Mouse (Mus musculus) midbrain, embryonic 11.5 days (tissue): Measurements from ENCODE around the gene Sec22b. TPM values are rescaled to one million over a fixed set of nuclear protein-coding genes. Genes with fewer than 3 reads are reported as not detected.

Experiments
- ATAC-seq: fragments of 200-750 bp; cut with Nextera tagmentation; 2 replicates; pipeline ENCODE4 v1.8.0; 2017; ENCODE audit warnings: moderate TSS enrichment, moderate library complexity; ENCODE audit not compliant: low FRiP score
- DNase-seq: peaks from one replicate; pipeline ENCODE4 v3.0.0; 2015; ENCODE audit warnings: low spot score; ENCODE audit errors: missing footprints
- H3K27ac ChIP-seq: fragments of 300-500 bp; sonication (generic); 2 replicates; pipeline ENCODE4 v1.5.1; 2014; ENCODE audit warnings: low read depth, low read length
- H3K27me3 ChIP-seq: fragments of 300-500 bp; sonication (generic); 2 replicates; pipeline ENCODE4 v1.6.1; 2014; ENCODE audit warnings: mild to moderate bottlenecking, low read length, moderate library complexity, mixed read lengths; ENCODE audit not compliant: control insufficient read depth, insufficient read depth
- H3K36me3 ChIP-seq: fragments of 300-500 bp; sonication (generic); 2 replicates; pipeline ENCODE4 v1.6.1; 2014; ENCODE audit warnings: mild to moderate bottlenecking, low read length, moderate library complexity, mixed read lengths; ENCODE audit not compliant: control insufficient read depth, insufficient read depth
- H3K4me1 ChIP-seq: fragments of 300-500 bp; sonication (generic); 2 replicates; pipeline ENCODE4 v1.6.1; 2014; ENCODE audit warnings: low read length; ENCODE audit not compliant: control insufficient read depth, insufficient read depth
- H3K4me2 ChIP-seq: fragments of 300-500 bp; sonication (generic); 2 replicates; pipeline ENCODE4 v1.6.1; 2014; ENCODE audit warnings: mild to moderate bottlenecking, moderate library complexity
- H3K4me3 ChIP-seq: fragments of 300-500 bp; sonication (generic); 2 replicates; pipeline ENCODE4 v1.5.1; 2014; ENCODE audit warnings: low read depth, low read length
- H3K9ac ChIP-seq: fragments of 300-500 bp; sonication (generic); 2 replicates; pipeline ENCODE4 v1.6.1; 2014; ENCODE audit warnings: low read length
- H3K9me3 ChIP-seq: fragments of 300-500 bp; sonication (generic); 2 replicates; pipeline ENCODE4 v1.6.1; 2016; ENCODE audit warnings: low read length; ENCODE audit not compliant: control insufficient read depth
- WGBS: fragments of 180-500 bp; shearing (Covaris S2); extraction: QIAGEN DNeasy Blood & Tissue Kit; methylation state at CpG from one replicate; pipeline ENCODE4 v1.1.7; 2014; 5-methylcytosine and 5-hydroxymethylcytosine counted together
- polyA plus RNA-seq: library from polyadenylated mRNA; unstranded; fragments of >200 nt; fragmentation: Nextera tagmentation; extraction: Ambion mirVana; gene quantifications from 2 replicates; pipeline ENCODE4 v1.2.1, GENCODE M21; 2014

Sec22b gene
- polyA plus RNA-seq, 1 experiment from 2014 or later, result 122 TPM

GRCm38 (mm10) chr3:97934331-97935300 lies 33.6 kb downstream of the Sec22b start:
- peaks cover 31% of the 10 kb centered on the region for H3K4me1 ChIP-seq
- H3K27ac ChIP-seq, result no peak overlapping the region
- H3K9ac ChIP-seq, result no peak overlapping the region
- 87% methylated on average over 6 of the region's 6 CpGs for WGBS
- DNase-seq (peak; percentile 77), ATAC-seq (no peak)
- H3K36me3 ChIP-seq, result no peaks in the 10 kb centered on the region
- H3K4me2 ChIP-seq, result no peak overlapping the region
- no peaks in the 10 kb centered on the region for H3K9me3 ChIP-seq
- peaks cover 6% of the 10 kb centered on the region for H3K27me3 ChIP-seq
- no peak overlapping the region for H3K4me3 ChIP-seq

DNA sequence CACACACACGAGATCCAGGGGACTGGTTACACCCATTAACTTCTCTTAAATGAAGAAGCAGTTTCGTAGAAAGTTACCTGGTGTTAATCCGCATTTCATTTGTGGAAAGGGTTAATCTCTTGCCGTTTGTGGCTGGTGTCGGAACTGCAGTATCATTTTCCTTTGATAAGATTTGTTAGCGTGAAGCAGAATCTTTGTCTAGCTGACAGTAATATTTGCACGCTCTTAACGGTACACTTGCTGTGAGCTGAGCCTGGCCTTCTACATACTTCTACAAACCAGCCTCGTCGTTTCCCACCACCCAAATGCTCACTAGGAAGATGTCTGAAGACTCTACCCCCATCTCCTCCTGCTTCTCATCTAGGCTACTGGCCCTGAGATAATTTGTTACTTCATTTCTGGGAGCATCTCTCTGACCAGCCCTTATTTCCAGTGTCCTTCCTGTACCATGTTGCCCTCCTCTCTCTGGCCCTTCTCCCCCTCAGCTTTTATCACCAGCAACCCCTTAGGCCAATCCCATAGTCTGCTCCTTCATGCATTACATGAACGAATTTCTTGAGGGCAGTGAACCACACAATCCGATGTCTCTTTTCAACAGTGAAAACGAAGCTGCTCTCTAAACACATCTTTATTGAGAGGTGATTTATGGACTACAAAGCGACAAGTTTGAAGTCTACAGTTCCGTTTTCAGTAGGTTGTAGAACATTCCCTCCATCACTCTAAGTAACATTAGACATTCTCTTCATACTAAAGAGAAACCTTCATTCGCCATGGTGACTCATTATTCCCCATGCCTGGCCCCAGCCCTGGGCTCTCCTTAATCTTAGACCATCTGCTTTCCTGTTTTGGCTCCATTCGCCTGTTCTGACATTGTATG lies 36.3 kb downstream of the Sec22b start:
- H3K27me3 ChIP-seq, result peaks cover 6% of the 10 kb centered on the region
- no peak overlapping the region for H3K4me3 ChIP-seq
- no peaks in the 10 kb centered on the region for H3K36me3 ChIP-seq
- no peak overlapping the region for H3K27ac ChIP-seq
- DNase-seq (peak; percentile 91), ATAC-seq (no peak)
- peaks cover 56% of the 10 kb centered on the region for H3K4me1 ChIP-seq
- H3K9me3 ChIP-seq, result no peaks in the 10 kb centered on the region
- H3K9ac ChIP-seq, result no peak overlapping the region
- no peak overlapping the region for H3K4me2 ChIP-seq
- 29% methylated on average over 17 of the region's 17 CpGs for WGBS

DNA sequence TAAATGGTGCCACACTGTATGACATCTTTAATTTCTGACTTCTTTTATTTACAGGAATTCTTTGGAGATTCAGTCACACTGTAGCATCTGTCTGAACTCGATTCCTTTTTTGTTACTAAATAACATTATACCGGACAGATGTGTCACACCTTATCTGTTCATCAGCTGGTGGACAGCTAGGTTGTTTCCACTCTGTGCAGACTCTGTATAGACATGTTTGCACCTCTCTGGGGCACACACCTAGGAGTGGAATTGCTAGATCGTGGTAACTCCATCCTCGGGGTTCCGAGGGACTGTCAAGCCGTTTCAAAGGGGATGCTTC lies 36.9 kb downstream of the Sec22b start:
- H3K4me2 ChIP-seq, result no peak overlapping the region
- no peak for DNase-seq
- H3K27ac ChIP-seq, result no peak overlapping the region; the same call in 1 of the 2 replicates
- H3K4me1 ChIP-seq, result peaks cover 59% of the 10 kb centered on the region
- H3K9ac ChIP-seq, result no peak overlapping the region
- H3K9me3 ChIP-seq, result no peaks in the 10 kb centered on the region
- no peaks in the 10 kb centered on the region for H3K36me3 ChIP-seq
- ATAC-seq, result no peak
- no peak overlapping the region for H3K4me3 ChIP-seq
- peaks cover 5% of the 10 kb centered on the region for H3K27me3 ChIP-seq
- 45% methylated on average over 6 of the region's 6 CpGs for WGBS

DNA sequence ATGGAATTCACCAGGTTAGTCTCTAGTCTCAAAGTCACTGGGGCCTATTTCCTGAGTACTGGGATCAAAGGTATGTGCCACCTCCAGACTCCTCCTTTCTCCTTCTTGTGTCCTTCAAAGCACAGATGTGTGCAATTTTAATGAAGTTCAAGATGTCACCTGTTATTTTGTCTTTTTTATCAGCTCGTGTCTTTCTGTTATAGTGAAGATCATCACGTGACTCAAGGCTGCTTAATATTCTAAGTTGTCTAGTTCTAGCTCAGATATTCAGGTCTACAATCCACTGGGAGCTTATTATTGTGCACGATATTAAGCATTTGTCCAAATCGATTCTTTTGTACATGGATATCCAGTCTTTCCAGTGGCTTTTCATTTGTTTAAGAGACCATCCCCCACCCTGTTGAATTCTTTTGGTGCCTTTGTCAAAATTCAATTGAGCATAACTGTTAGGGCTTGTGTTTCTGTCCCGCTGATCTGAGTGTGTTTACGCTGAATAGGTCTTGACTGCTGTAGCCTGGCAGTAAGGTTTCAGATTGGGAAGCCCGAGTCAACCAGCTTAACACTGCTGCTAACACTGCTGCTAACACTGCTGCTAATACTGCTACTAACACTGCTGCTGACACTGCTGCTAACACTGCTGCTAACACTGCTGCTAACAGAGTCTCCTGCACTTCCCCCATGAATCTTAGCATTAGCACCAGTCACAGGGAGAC lies 38.0 kb downstream of the Sec22b start:
- Histone ChIP-seq H3K9me3 (no peaks in the 10 kb centered on the region), H3K4me2 (peak overlapping the region; percentile 8; the same call in 1 of the 2 replicates), H3K27ac (peak overlapping the region; percentile 81), H3K9ac (no peak overlapping the region), H3K4me3 (no peak overlapping the region), H3K27me3 (no peaks in the 10 kb centered on the region; the same call in 1 of the 2 replicates), H3K36me3 (no peaks in the 10 kb centered on the region), H3K4me1 (peaks cover 55% of the 10 kb centered on the region)
- peak; percentile 73 for ATAC-seq
- 7% methylated on average over 7 of the region's 7 CpGs for WGBS
- DNase-seq, result peak; percentile 95

DNA sequence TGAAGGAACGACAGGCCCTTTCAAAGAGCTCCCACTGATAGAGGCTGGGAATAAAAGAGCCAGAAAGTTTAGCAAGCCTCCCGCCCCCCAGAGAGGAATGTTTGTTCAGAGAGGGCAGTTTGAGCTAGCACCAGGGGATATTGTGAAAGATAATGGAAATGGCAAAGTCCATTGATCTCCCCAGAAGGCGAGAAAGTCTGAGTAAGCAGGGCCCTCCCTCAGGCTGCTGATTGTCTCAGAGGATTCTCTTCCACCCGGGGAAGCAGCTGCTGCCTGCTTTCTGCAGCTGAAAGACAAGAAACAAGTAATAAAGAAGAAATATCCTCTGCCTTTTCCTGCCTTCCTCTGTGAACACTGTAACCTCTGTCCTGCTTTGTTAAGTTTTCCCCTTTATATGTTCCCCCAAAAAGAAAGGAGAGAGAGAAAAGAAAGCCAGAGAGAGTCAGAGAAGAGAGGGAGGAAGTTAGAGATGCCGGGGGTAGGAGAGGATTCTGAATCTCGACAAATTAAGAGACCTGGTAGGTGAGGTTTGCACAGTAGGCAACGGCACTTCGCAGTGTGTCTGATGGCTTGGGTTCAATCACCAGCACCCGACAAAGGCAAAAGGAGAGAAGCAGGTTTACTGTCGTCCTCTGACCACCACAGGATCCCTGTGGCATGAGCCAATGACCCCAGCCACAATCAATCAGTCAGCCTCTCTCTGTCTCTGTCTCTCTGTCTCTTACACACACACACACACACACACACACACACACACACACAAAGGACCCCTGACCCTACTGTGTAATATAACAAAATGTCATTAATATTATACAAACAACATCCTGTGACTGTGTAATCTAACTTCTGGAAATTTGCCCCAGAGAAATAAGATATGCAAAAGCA lies 38.9 kb downstream of the Sec22b start:
- Histone ChIP-seq H3K9me3 (no peaks in the 10 kb centered on the region), H3K27me3 (no peaks in the 10 kb centered on the region; the same call in 1 of the 2 replicates), H3K4me2 (peak overlapping the region; percentile 2; the same call in 1 of the 2 replicates), H3K4me3 (no peak overlapping the region), H3K27ac (peak overlapping the region; percentile 81), H3K36me3 (no peaks in the 10 kb centered on the region), H3K9ac (peak overlapping the region; percentile 38; the same call in 1 of the 2 replicates), H3K4me1 (peaks cover 55% of the 10 kb centered on the region)
- 0% methylated on average over 10 of the region's 10 CpGs for WGBS
- ATAC-seq (peak; percentile 49), DNase-seq (peak; percentile 93)

DNA sequence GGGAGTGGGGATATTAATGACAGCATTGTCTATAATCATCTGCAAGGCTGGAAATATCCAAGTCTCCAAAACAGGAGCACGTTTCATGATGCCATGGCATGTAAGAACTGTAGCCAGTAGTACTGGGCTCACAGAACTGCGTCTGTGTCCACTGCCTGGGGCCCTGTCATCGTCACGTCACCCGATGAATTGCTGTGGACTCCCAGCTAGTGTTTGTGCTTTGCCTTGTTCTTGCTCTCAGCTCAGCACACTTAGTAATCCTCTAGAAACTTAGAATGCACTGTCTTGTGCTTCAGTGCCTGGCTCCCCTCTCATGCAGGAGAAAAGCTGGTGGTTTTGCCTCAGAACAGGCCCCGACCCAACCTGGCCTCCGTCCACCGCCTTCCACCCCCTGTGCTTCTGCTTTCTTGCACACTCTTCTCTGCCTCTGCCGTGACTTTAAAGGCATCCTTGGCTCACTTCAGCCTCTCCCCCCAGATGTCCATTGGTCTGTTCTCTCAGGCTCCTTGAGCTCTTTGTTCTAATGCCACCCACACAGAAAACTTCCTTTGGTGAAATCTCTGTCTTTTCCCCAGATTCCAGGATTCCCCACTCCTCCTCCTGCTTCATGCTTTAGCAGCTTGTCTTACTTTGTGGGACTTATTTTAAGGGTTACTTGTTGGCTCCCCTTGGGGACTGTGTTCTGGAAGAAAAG lies 39.7 kb downstream of the Sec22b start:
- 6% methylated on average over 9 of the region's 9 CpGs for WGBS
- Histone ChIP-seq H3K9me3 (no peaks in the 10 kb centered on the region), H3K9ac (peak overlapping the region; percentile 37), H3K4me2 (peak overlapping the region; percentile 16; the same call in 1 of the 2 replicates), H3K4me1 (peaks cover 55% of the 10 kb centered on the region), H3K36me3 (no peaks in the 10 kb centered on the region), H3K4me3 (no peak overlapping the region), H3K27ac (peak overlapping the region; percentile 81), H3K27me3 (no peaks in the 10 kb centered on the region; the same call in 1 of the 2 replicates)
- ATAC-seq (0 out of 2 replicates have a peak, but pooled peaks have one; percentile 17), DNase-seq (peak; percentile 92)

GRCm38 (mm10) chr3:97941440-97942259 lies 40.7 kb downstream of the Sec22b start:
- ATAC-seq, result no peak
- peak; percentile 93 for DNase-seq
- H3K4me3 ChIP-seq, result no peak overlapping the region
- peak overlapping the region; percentile 52; the same call in 1 of the 2 replicates for H3K9ac ChIP-seq
- peaks cover 57% of the 10 kb centered on the region for H3K4me1 ChIP-seq
- no peaks in the 10 kb centered on the region; the same call in 1 of the 2 replicates for H3K27me3 ChIP-seq
- peak overlapping the region; percentile 56 for H3K27ac ChIP-seq
- no peaks in the 10 kb centered on the region for H3K9me3 ChIP-seq
- H3K4me2 ChIP-seq, result peak overlapping the region; percentile 32
- no peaks in the 10 kb centered on the region for H3K36me3 ChIP-seq
- WGBS, result 29% methylated on average over 11 of the region's 11 CpGs
